Mouse (Mus musculus): ENCODE results near the gene Iqgap1. TPM values are rescaled to one million over a fixed set of nuclear protein-coding genes. Genes with fewer than 3 reads are reported as not detected.

Iqgap1 gene
- polyA plus RNA-seq, 1 experiment from 2014 or later, result 39.4 TPM

GRCm38 (mm10) chr7:80803173-80803872 is 22.5 kb downstream of the Iqgap1 start:
- Histone ChIP-seq H3K4me2 (ENCODE audit: low read length) (peak overlapping the region; percentile 89), H3K27ac (replicated peaks in 1 of 2; ENCODE audit: control insufficient read depth in 1 of 2, insufficient read depth in 1 of 2, low read depth in 2 of 2, low read length in 2 of 2) (peak overlapping the region; percentile 82 to 86), H3K27me3 (ENCODE audit: control insufficient read depth, insufficient read depth, low read length) (no peaks in the 10 kb centered on the region), H3K9me3 (ENCODE audit: control insufficient read depth, low read length) (no peaks in the 10 kb centered on the region), H3K4me1 (ENCODE audit: control insufficient read depth in 2 of 2, insufficient read depth in 2 of 2, low read length in 2 of 2) (peaks cover 5 to 10% of the 10 kb centered on the region in 2 experiments), H3K9ac (ENCODE audit: low read length) (peak overlapping the region; percentile 90), H3K36me3 (ENCODE audit: control insufficient read depth, insufficient read depth, low read length) (peaks cover 21% of the 10 kb centered on the region), H3K4me3 (ENCODE audit: control insufficient read depth in 1 of 2, insufficient read depth in 1 of 2, low read depth in 1 of 2, low read length in 2 of 2) (peak overlapping the region; percentile 79 to 93)
- ATAC-seq (ENCODE audit: insufficient number of reproducible peaks, insufficient read depth, low FRiP score, low read depth), result peak; percentile 97
- WGBS, result under 1% methylated on average over 46 of the region's 47 CpGs

GRCm38 (mm10) chr7:80802412-80803160 is 23.2 kb downstream of the Iqgap1 start:
- H3K9ac ChIP-seq (ENCODE audit: low read length), result peak overlapping the region; percentile 90
- peak overlapping the region; percentile 82 to 86 for H3K27ac ChIP-seq (replicated peaks in 1 of 2; ENCODE audit: control insufficient read depth in 1 of 2, insufficient read depth in 1 of 2, low read depth in 2 of 2, low read length in 2 of 2)
- peak; percentile 79 for ATAC-seq (ENCODE audit: insufficient number of reproducible peaks, insufficient read depth, low FRiP score, low read depth)
- no peaks in the 10 kb centered on the region for H3K9me3 ChIP-seq (ENCODE audit: control insufficient read depth, low read length)
- H3K4me3 ChIP-seq (ENCODE audit: control insufficient read depth in 1 of 2, insufficient read depth in 1 of 2, low read depth in 1 of 2, low read length in 2 of 2), result peak overlapping the region; percentile 79 to 93
- WGBS, result under 1% methylated on average over 37 of the region's 37 CpGs
- peaks cover 28% of the 10 kb centered on the region for H3K36me3 ChIP-seq (ENCODE audit: control insufficient read depth, insufficient read depth, low read length)
- peak overlapping the region; percentile 89 for H3K4me2 ChIP-seq (ENCODE audit: low read length)
- no peaks in the 10 kb centered on the region for H3K27me3 ChIP-seq (ENCODE audit: control insufficient read depth, insufficient read depth, low read length)
- peaks cover 5 to 10% of the 10 kb centered on the region in 2 experiments for H3K4me1 ChIP-seq (ENCODE audit: control insufficient read depth in 2 of 2, insufficient read depth in 2 of 2, low read length in 2 of 2)

DNA sequence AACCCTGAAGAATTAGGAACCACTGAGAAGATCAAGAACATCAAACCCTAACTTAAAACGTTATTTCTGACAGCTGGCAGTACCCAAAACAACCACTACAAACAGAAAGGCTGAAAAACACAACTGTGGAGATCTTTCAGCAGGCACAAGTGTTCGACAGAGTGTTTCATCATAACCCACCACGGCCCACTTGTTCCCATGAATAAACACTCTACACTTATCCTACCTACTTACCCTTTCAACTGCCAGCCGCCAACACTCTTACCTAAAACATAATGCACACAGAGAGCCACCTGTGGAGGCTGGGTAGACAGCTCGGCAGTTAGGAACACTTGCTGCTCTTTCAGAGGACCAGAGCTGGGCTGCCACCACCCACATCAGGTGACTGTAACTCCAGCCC is 26.5 kb downstream of the Iqgap1 start:
- ATAC-seq (ENCODE audit: insufficient number of reproducible peaks, insufficient read depth, low FRiP score, low read depth), result no peak
- Histone ChIP-seq H3K4me3 (ENCODE audit: control insufficient read depth in 1 of 2, insufficient read depth in 1 of 2, low read depth in 1 of 2, low read length in 2 of 2) (no peak overlapping the region), H3K27me3 (ENCODE audit: control insufficient read depth, insufficient read depth, low read length) (no peaks in the 10 kb centered on the region), H3K36me3 (ENCODE audit: control insufficient read depth, insufficient read depth, low read length) (peaks cover 54% of the 10 kb centered on the region), H3K9ac (ENCODE audit: low read length) (no peak overlapping the region), H3K4me2 (ENCODE audit: low read length) (no peak overlapping the region), H3K4me1 (ENCODE audit: control insufficient read depth in 2 of 2, insufficient read depth in 2 of 2, low read length in 2 of 2) (peaks cover 5 to 17% of the 10 kb centered on the region in 2 experiments), H3K27ac (replicated peaks in 1 of 2; ENCODE audit: control insufficient read depth in 1 of 2, insufficient read depth in 1 of 2, low read depth in 2 of 2, low read length in 2 of 2) (no peak overlapping the region), H3K9me3 (ENCODE audit: control insufficient read depth, low read length) (no peaks in the 10 kb centered on the region)
- 66% methylated on average over 5 of the region's 5 CpGs for WGBS

DNA sequence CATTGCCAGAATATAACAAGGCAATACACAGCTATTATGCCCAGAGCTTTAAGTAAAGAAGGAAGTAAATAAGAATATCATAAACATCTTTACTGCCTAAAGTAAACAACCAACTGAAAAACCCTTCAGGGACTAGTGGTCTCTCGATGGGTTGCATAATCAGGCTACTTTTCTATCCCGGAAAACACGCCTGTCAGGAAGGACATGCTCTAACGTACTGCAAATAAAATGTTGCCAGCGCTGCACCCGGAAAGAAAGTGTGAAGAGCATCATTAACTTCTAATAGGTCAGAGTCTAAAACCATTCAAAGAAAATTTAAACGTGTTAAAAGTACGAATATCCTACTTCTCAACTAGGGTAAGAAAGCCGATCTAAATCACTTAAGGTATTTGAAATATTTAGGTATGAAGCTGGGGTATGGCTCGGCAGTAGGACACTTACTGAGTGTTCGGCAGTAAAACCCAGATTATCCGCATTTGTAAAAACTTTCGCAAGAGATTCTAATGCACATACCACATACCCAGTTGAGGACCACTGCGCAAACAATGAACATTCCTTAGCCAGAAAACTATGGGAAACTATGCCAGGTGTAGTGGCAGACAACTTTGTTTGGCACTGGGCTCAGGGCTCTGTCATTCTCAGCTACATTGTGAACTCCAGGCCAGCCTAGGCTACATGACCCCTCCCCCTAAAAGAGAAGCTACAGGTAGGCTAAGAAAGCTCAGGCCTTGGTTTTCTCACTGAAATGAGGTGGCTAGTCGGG is 28.8 kb downstream of the Iqgap1 start:
- 83% methylated on average over 15 of the region's 15 CpGs for WGBS
- Histone ChIP-seq H3K36me3 (ENCODE audit: control insufficient read depth, insufficient read depth, low read length) (peaks cover 67% of the 10 kb centered on the region), H3K27me3 (ENCODE audit: control insufficient read depth, insufficient read depth, low read length) (no peaks in the 10 kb centered on the region), H3K4me1 (ENCODE audit: control insufficient read depth in 2 of 2, insufficient read depth in 2 of 2, low read length in 2 of 2) (peaks cover 4 to 13% of the 10 kb centered on the region in 2 experiments), H3K9me3 (ENCODE audit: control insufficient read depth, low read length) (no peaks in the 10 kb centered on the region), H3K27ac (replicated peaks in 1 of 2; ENCODE audit: control insufficient read depth in 1 of 2, insufficient read depth in 1 of 2, low read depth in 2 of 2, low read length in 2 of 2) (no peak overlapping the region), H3K4me2 (ENCODE audit: low read length) (no peak overlapping the region), H3K9ac (ENCODE audit: low read length) (no peak overlapping the region), H3K4me3 (ENCODE audit: control insufficient read depth in 1 of 2, insufficient read depth in 1 of 2, low read depth in 1 of 2, low read length in 2 of 2) (no peak overlapping the region)
- ATAC-seq (ENCODE audit: insufficient number of reproducible peaks, insufficient read depth, low FRiP score, low read depth), result no peak

GRCm38 (mm10) chr7:80796258-80796657 is 29.5 kb downstream of the Iqgap1 start:
- peaks cover 72% of the 10 kb centered on the region for H3K36me3 ChIP-seq (ENCODE audit: control insufficient read depth, insufficient read depth, low read length)
- H3K9me3 ChIP-seq (ENCODE audit: control insufficient read depth, low read length), result no peaks in the 10 kb centered on the region
- ATAC-seq (ENCODE audit: insufficient number of reproducible peaks, insufficient read depth, low FRiP score, low read depth), result no peak
- H3K4me3 ChIP-seq (ENCODE audit: control insufficient read depth in 1 of 2, insufficient read depth in 1 of 2, low read depth in 1 of 2, low read length in 2 of 2), result no peak overlapping the region
- H3K4me2 ChIP-seq (ENCODE audit: low read length), result no peak overlapping the region
- WGBS, result 81% methylated on average over 6 of the region's 6 CpGs
- H3K4me1 ChIP-seq (ENCODE audit: control insufficient read depth in 2 of 2, insufficient read depth in 2 of 2, low read length in 2 of 2), result peaks cover 0 to 12% of the 10 kb centered on the region in 2 experiments; a peak in 3 of 4 replicates
- H3K9ac ChIP-seq (ENCODE audit: low read length), result no peak overlapping the region
- no peaks in the 10 kb centered on the region for H3K27me3 ChIP-seq (ENCODE audit: control insufficient read depth, insufficient read depth, low read length)
- no peak overlapping the region; a peak in 1 of 4 replicates for H3K27ac ChIP-seq (replicated peaks in 1 of 2; ENCODE audit: control insufficient read depth in 1 of 2, insufficient read depth in 1 of 2, low read depth in 2 of 2, low read length in 2 of 2)

DNA sequence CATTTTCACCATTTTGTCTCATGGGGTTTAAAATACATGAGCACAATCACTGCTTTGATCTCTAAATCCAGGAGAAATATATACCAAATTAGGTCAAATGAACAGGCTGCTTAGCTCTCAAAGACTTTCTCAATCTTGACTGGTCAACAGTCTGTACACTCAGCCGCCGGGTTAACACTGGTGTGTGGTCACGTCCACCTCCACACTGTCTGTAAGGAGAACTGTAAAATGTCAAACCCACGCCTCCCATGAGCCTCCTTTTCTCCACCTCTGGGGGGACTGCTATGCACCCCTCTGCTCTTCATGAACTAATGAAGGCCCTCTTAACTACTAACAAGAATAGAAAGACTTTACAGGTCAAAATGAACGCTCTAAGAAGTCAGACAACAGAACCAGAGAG is 36.2 kb downstream of the Iqgap1 start:
- peak overlapping the region; percentile 83 to 84 for H3K27ac ChIP-seq (replicated peaks in 1 of 2; ENCODE audit: control insufficient read depth in 1 of 2, insufficient read depth in 1 of 2, low read depth in 2 of 2, low read length in 2 of 2)
- H3K27me3 ChIP-seq (ENCODE audit: control insufficient read depth, insufficient read depth, low read length), result no peaks in the 10 kb centered on the region
- no peaks in the 10 kb centered on the region for H3K9me3 ChIP-seq (ENCODE audit: control insufficient read depth, low read length)
- WGBS, result 20% methylated on average over 5 of the region's 5 CpGs
- H3K9ac ChIP-seq (ENCODE audit: low read length), result 0 out of 2 replicates have a peak overlapping the region, but pooled peaks have one; percentile 0
- H3K36me3 ChIP-seq (ENCODE audit: control insufficient read depth, insufficient read depth, low read length), result peaks cover 17% of the 10 kb centered on the region
- H3K4me2 ChIP-seq (ENCODE audit: low read length), result peak overlapping the region; percentile 39
- H3K4me1 ChIP-seq (ENCODE audit: control insufficient read depth in 2 of 2, insufficient read depth in 2 of 2, low read length in 2 of 2), result peaks cover 18 to 54% of the 10 kb centered on the region in 2 experiments
- no peak overlapping the region for H3K4me3 ChIP-seq (ENCODE audit: control insufficient read depth in 1 of 2, insufficient read depth in 1 of 2, low read depth in 1 of 2, low read length in 2 of 2)
- 0 out of 2 replicates have a peak, but pooled peaks have one; percentile 25 for ATAC-seq (ENCODE audit: insufficient number of reproducible peaks, insufficient read depth, low FRiP score, low read depth)

DNA sequence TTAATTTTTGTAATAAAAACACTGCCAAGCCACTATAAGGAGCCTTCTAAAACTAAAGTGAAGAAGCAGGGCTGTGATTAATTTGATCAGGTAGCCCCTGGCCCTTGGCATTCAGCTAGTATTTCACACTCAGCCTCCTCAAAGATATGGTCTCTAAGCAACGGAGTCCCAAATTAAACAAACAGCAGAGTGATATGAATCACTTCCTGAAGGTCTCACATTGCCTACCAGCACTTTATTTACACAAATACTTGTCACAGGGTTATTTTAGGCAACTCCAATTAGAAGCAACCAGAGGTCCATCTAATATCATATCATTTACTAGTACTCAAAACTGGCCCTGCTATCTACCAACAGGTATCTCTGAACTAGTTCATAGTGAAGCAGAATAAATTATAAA is 36.7 kb downstream of the Iqgap1 start:
- peaks cover 18 to 57% of the 10 kb centered on the region in 2 experiments for H3K4me1 ChIP-seq (ENCODE audit: control insufficient read depth in 2 of 2, insufficient read depth in 2 of 2, low read length in 2 of 2)
- H3K27me3 ChIP-seq (ENCODE audit: control insufficient read depth, insufficient read depth, low read length), result no peaks in the 10 kb centered on the region
- no peak overlapping the region for H3K4me3 ChIP-seq (ENCODE audit: control insufficient read depth in 1 of 2, insufficient read depth in 1 of 2, low read depth in 1 of 2, low read length in 2 of 2)
- H3K4me2 ChIP-seq (ENCODE audit: low read length), result peak overlapping the region; percentile 39
- no peak overlapping the region for H3K9ac ChIP-seq (ENCODE audit: low read length)
- 0% methylated on average over 1 of the region's 1 CpGs for WGBS
- ATAC-seq (ENCODE audit: insufficient number of reproducible peaks, insufficient read depth, low FRiP score, low read depth), result no peak
- H3K9me3 ChIP-seq (ENCODE audit: control insufficient read depth, low read length), result no peaks in the 10 kb centered on the region
- peaks cover 17% of the 10 kb centered on the region for H3K36me3 ChIP-seq (ENCODE audit: control insufficient read depth, insufficient read depth, low read length)
- peak overlapping the region in 1 of 2 experiments; percentile 83; a peak in 2 of 4 replicates for H3K27ac ChIP-seq (replicated peaks in 1 of 2; ENCODE audit: control insufficient read depth in 1 of 2, insufficient read depth in 1 of 2, low read depth in 2 of 2, low read length in 2 of 2)

Measured in heart, embryonic 14.5 days (tissue).